Mouse (Mus musculus): Measurements from ENCODE around the gene Itga9. TPM values are rescaled to one million over a fixed set of nuclear protein-coding genes. Genes with fewer than 3 reads are reported as not detected.

The Itga9 gene
- polyA plus RNA-seq, 1 experiment from 2014 or later: 2.0 TPM

DNA sequence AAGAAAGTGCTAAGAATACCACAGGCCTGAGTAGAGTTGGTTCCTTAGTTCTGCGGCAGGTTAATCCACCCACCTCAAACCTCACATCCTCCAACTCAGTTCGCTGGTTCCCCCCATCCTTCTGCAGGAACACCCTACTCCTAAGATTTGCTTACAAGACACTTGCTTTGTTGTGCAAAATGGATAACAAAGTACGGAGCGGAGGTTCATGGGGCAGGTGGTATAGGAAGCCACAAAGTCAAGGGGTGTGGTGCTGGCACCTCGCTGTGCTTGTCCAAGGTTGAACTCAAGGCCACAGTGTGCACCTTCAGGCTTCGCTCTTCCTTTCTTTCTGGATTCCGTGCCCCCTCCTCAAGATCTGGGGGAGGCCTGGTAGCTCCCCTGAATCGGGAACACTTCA is 257.0 kb downstream of the Itga9 start:
- Histone ChIP-seq H3K27me3 (replicated peaks) (no peaks in the 10 kb centered on the region), H3K4me3 (no peak overlapping the region), H3K36me3 (replicated peaks) (no peaks in the 10 kb centered on the region), H3K4me2 (no peak overlapping the region), H3K4me1 (no peaks in the 10 kb centered on the region), H3K27ac (no peak overlapping the region), H3K9ac (no peak overlapping the region), H3K9me3 (no peaks in the 10 kb centered on the region)
- no peak for ATAC-seq (replicated peaks)
- WGBS: 91% methylated on average over 8 of the region's 8 CpGs

DNA sequence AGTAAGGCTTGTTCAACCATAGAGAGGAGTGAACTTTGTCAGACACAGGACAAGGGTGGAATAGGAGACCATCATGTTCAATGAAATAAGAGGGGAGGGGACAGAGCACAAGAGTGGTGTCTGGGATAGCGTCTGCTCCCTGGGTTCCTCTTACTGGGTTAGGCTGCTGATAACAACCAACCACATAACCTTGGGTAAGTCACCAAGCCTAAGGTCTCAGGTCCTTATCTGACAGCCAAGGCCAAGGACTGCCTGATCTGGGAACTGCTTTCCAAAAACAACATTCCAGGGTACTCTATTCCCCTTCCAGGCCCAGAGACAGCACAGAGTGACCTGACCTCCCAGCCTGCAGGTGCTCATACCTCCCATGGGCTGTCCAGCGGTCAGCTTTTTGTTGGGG is 260.5 kb downstream of the Itga9 start:
- WGBS: 96% methylated on average over 2 of the region's 2 CpGs

DNA sequence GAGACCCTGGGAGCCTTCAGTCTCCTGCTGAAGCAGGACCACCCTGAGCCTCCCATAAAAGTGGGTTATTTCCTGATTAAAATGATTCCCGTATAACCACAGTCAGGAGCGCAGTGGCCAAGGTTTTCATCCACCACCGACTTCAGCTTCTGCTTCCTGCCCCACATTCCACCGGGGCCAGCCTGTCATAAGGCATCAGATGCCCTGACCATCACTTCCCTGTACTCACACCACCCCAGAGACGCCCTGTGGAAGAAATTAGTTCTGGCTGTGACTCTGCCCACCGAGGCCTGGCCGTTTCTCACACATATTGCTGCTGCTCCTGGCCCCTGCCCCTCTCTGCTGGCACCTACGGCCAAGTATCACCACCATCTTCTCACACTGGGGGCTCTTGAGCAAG is 261.4 kb downstream of the Itga9 start:
- Histone ChIP-seq H3K27me3 (replicated peaks) (no peaks in the 10 kb centered on the region), H3K4me2 (no peak overlapping the region), H3K27ac (no peak overlapping the region), H3K9ac (no peak overlapping the region), H3K9me3 (no peaks in the 10 kb centered on the region), H3K4me3 (no peak overlapping the region), H3K4me1 (no peaks in the 10 kb centered on the region), H3K36me3 (replicated peaks) (no peaks in the 10 kb centered on the region)
- 88% methylated on average over 8 of the region's 8 CpGs for WGBS
- ATAC-seq (replicated peaks): no peak

More for the DNA sequence above, 260.5 kb downstream of the Itga9 start:
- H3K27me3 ChIP-seq (replicated peaks): no peaks in the 10 kb centered on the region
- no peaks in the 10 kb centered on the region for H3K4me1 ChIP-seq
- no peak for ATAC-seq (replicated peaks)
- H3K9me3 ChIP-seq: no peaks in the 10 kb centered on the region
- H3K36me3 ChIP-seq (replicated peaks): no peaks in the 10 kb centered on the region
- H3K4me3 ChIP-seq: no peak overlapping the region
- no peak overlapping the region for H3K9ac ChIP-seq
- H3K27ac ChIP-seq: no peak overlapping the region
- no peak overlapping the region for H3K4me2 ChIP-seq

DNA sequence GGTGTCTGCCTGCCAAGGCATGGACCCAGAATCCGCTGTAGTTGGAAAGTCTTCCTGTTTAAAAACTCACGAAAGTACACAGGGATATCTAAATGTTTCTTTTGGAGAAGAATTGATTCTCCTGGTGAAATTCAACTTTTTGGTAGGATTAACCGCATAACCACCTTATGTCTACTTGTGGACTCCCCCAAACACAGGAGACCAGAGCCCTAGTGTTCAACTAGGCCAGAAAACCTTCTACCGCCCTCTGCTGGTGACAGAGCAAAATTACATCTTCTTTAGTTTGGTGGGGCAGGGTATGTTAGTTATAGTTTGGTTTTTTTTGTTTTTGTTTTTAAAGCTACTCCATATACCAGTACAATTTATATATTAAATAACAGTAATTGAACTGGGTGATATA is 264.6 kb downstream of the Itga9 start:
- ATAC-seq (replicated peaks): no peak
- Histone ChIP-seq H3K27me3 (replicated peaks) (no peaks in the 10 kb centered on the region), H3K36me3 (replicated peaks) (no peaks in the 10 kb centered on the region), H3K27ac (no peak overlapping the region), H3K4me2 (no peak overlapping the region), H3K4me1 (no peaks in the 10 kb centered on the region), H3K9ac (no peak overlapping the region), H3K9me3 (no peaks in the 10 kb centered on the region), H3K4me3 (no peak overlapping the region)
- 49% methylated on average over 4 of the region's 4 CpGs for WGBS

DNA sequence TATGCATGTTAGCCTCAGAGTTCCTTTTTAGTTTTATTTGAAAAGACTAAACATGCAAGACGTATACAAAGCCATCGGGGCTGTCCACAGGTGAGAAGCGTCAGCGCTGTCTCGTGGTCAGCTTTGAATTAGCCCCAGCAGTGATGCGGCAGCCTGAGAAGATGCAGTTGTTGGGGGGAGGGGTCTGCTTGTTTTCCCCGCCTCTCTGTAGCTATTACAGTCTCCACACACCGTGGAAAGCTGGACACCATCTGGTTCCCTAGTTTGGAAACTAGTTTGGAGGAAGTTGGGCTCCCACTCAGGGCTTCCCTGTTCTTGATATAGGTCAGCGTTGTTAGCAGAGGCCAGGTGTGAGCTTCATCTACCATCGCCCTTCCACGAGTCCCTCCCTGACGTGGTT is 266.5 kb downstream of the Itga9 start:
- H3K36me3 ChIP-seq (replicated peaks): no peaks in the 10 kb centered on the region
- no peaks in the 10 kb centered on the region for H3K27me3 ChIP-seq (replicated peaks)
- 90% methylated on average over 12 of the region's 12 CpGs for WGBS

DNA sequence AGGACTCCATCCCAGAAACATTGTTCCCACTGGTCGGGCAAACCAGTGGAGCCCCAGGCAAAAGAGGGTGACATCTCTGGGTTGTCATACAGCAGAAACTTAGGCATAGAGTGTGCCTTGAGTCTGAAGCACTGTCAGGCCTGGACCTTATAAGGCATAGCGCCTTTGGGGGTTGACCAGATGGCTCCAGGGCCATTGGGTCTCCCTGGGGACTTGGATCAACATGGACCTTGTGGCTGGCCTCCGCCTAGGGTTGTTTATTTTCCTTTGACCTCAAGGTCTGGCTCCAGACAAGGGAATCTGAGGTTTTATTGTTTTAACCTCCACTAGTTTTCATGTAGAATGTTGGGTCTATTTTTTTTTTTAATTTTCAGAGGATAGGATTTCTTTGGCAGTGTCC is 267.1 kb downstream of the Itga9 start:
- Histone ChIP-seq H3K4me3 (no peak overlapping the region), H3K27ac (no peak overlapping the region), H3K4me2 (no peak overlapping the region), H3K4me1 (no peaks in the 10 kb centered on the region), H3K36me3 (replicated peaks) (no peaks in the 10 kb centered on the region), H3K9me3 (no peaks in the 10 kb centered on the region), H3K9ac (no peak overlapping the region), H3K27me3 (replicated peaks) (no peaks in the 10 kb centered on the region)
- 92% methylated on average over 3 of the region's 3 CpGs for WGBS
- no peak for ATAC-seq (replicated peaks)

More for the DNA sequence above, 266.5 kb downstream of the Itga9 start:
- H3K9ac ChIP-seq: no peak overlapping the region
- no peak overlapping the region for H3K4me3 ChIP-seq
- H3K4me2 ChIP-seq: no peak overlapping the region
- H3K27ac ChIP-seq: no peak overlapping the region
- no peaks in the 10 kb centered on the region for H3K4me1 ChIP-seq
- ATAC-seq (replicated peaks): no peak
- H3K9me3 ChIP-seq: no peaks in the 10 kb centered on the region

DNA sequence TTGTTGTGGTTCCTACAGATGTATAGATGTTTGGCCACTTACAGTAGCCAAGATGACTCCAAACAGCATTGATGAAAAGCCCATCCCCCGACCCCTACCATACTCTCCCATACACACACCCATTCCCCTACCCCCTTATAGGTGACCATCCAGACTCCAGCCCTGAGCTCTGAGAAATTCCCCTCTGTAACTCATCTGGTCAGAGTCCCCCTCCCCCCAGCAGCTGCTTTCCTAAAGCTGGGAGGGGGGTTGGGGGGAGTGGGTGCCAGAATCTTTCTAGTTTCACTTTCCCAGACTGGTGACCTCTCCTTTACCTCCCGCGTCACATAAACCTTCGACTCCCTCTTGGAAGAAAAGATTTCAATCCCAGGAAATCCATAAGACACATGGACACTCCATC is 269.2 kb downstream of the Itga9 start:
- H3K27ac ChIP-seq: no peak overlapping the region
- H3K36me3 ChIP-seq (replicated peaks): no peaks in the 10 kb centered on the region
- no peaks in the 10 kb centered on the region for H3K9me3 ChIP-seq
- H3K9ac ChIP-seq: no peak overlapping the region
- H3K4me1 ChIP-seq: no peaks in the 10 kb centered on the region
- no peaks in the 10 kb centered on the region for H3K27me3 ChIP-seq (replicated peaks)
- no peak for ATAC-seq (replicated peaks)
- no peak overlapping the region for H3K4me3 ChIP-seq
- no peak overlapping the region for H3K4me2 ChIP-seq
- WGBS: 85% methylated on average over 4 of the region's 4 CpGs

DNA sequence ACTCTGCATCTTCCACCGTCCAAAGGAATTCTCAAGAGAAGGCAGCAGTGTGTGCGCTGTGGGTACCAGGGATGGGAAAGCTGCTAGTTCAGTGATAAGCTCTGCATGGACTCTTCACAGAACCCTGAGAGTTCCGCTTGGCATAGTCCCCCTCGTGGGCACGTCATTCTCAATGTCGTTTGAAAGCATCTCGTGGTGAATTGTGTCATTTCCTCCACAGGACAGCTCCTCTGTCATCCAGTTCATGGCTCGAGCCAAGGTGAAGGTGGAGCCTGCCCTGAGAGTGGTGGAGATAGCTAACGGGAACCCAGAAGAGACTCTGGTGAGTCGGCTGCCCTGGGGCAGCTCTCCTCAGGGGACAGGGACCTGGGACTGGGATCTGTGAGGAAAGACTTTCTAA is 270.4 kb downstream of the Itga9 start:
- Histone ChIP-seq H3K9ac (no peak overlapping the region), H3K9me3 (no peaks in the 10 kb centered on the region), H3K4me1 (no peaks in the 10 kb centered on the region), H3K4me3 (no peak overlapping the region), H3K36me3 (replicated peaks) (no peaks in the 10 kb centered on the region), H3K27ac (no peak overlapping the region), H3K4me2 (no peak overlapping the region), H3K27me3 (replicated peaks) (no peaks in the 10 kb centered on the region)
- no peak for ATAC-seq (replicated peaks)
- WGBS: 80% methylated on average over 10 of the region's 10 CpGs

DNA sequence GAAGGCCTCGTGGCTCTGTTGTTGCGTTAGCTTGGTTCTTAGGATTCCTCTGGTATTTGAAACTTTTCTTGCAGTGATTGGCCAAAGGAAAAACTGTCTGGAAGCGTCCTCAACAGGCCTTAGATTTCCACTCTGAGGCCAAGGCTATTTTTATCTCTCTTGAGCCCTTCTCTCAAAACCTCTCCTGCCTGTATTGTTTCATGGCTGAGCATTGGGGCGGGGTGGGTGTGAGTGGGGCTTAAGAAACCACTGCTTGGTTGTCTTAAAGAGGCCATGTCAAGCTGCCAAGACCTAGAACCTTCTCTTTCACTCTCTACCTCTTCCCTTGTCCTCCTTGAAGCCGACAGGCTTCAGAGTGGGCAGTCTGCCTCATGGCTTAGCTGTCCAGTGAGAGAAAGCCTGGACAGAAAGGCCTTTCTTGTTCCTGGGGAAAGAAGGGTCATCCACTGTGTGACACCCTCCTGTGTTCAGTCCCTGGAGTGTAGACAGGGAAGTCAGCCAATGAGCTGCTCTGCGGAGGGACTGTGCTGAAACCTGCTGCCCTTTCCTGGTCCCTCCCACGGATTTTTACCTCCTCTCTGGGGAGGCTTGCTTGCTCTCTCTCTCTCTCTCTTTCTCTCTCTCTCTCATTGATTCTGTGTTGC is 271.0 kb downstream of the Itga9 start:
- Histone ChIP-seq H3K4me2 (no peak overlapping the region), H3K4me3 (no peak overlapping the region), H3K36me3 (replicated peaks) (no peaks in the 10 kb centered on the region), H3K27ac (no peak overlapping the region), H3K27me3 (replicated peaks) (no peaks in the 10 kb centered on the region), H3K4me1 (no peaks in the 10 kb centered on the region), H3K9ac (no peak overlapping the region), H3K9me3 (no peaks in the 10 kb centered on the region)
- 88% methylated on average over 7 of the region's 7 CpGs for WGBS
- no peak for ATAC-seq (replicated peaks)

DNA sequence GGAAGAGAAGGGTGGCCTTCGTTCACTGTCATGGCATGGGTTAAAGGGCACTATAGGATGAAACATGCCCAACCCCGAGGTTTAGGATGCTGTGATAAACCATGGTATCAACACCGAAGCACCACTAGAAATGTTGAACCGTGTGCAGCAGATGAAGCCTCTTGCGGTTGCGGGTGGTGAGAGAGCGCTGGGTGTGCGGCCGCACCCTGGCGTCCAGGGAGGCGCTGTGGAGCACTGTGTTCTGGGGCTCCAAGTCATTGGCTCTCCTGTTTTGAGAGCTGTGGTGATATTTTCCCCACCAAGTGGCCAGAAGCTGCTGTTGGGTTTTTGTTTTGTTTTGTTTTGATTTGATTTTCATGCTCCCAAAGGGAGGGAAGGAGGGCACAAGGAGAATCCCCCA is 272.1 kb downstream of the Itga9 start:
- no peak overlapping the region for H3K27ac ChIP-seq
- WGBS: 88% methylated on average over 11 of the region's 11 CpGs
- H3K36me3 ChIP-seq (replicated peaks): no peaks in the 10 kb centered on the region
- ATAC-seq (replicated peaks): no peak
- H3K4me1 ChIP-seq: no peaks in the 10 kb centered on the region
- no peak overlapping the region for H3K4me3 ChIP-seq
- H3K27me3 ChIP-seq (replicated peaks): no peaks in the 10 kb centered on the region
- no peak overlapping the region for H3K9ac ChIP-seq
- no peaks in the 10 kb centered on the region for H3K9me3 ChIP-seq
- H3K4me2 ChIP-seq: no peak overlapping the region

DNA sequence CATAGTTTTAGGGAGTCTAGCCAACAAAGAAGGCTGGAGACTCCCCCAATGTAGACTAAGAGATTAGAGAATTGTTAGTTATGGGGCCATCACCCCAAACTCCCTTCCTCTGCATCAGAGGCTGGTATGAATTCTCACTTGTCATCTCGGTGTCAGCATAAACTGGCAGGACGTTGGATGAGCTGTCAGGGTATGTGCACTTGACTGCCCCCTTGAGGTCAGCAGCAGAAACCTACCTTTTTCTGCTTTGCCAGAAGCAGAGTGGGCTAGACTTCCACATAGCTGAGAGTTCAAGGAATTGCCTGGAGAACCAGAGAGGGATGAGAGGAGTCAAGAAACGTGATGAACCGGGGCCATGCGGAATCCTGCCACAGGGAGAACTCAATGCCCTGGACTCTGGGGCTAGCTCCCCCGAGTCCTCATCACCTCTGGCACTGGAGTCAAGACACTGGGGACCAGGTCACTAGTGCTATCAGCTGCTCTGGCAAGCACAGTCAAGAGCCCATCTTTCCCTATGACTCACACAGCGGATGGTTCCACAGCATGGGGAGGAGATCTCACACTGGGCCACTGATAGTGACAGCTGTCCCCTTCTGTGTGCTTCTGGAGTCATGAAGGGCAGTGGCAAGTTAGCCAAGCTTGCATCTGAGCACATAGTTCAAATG is 274.9 kb downstream of the Itga9 start:
- no peak for ATAC-seq (replicated peaks)
- no peak overlapping the region for H3K4me3 ChIP-seq
- H3K4me1 ChIP-seq: no peaks in the 10 kb centered on the region
- H3K36me3 ChIP-seq (replicated peaks): no peaks in the 10 kb centered on the region
- H3K9ac ChIP-seq: no peak overlapping the region
- WGBS: 77% methylated on average over 7 of the region's 7 CpGs
- no peak overlapping the region for H3K27ac ChIP-seq
- H3K27me3 ChIP-seq (replicated peaks): no peaks in the 10 kb centered on the region
- H3K4me2 ChIP-seq: no peak overlapping the region
- H3K9me3 ChIP-seq: no peaks in the 10 kb centered on the region

DNA sequence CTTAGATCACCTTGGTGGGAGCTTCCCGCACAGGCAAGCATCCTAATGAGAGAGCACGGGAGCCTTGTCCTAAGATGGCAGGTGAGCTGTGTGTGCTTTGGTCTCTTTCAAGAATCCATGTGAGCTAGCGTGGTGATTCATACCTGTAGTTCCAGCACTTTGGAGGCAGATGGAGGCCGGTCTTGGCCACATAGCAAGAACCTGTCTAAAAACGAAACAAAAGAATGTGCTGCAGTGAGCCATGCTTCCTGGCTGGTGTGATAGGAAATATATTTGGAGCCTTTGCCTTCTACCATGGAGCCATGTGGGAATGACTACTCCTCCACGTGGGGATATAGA is 275.4 kb downstream of the Itga9 start:
- Histone ChIP-seq H3K27ac (no peak overlapping the region), H3K4me3 (no peak overlapping the region), H3K4me1 (no peaks in the 10 kb centered on the region), H3K4me2 (no peak overlapping the region), H3K27me3 (replicated peaks) (no peaks in the 10 kb centered on the region), H3K9me3 (no peaks in the 10 kb centered on the region), H3K36me3 (replicated peaks) (no peaks in the 10 kb centered on the region), H3K9ac (no peak overlapping the region)
- no peak for ATAC-seq (replicated peaks)
- 88% methylated on average over 6 of the region's 6 CpGs for WGBS

DNA sequence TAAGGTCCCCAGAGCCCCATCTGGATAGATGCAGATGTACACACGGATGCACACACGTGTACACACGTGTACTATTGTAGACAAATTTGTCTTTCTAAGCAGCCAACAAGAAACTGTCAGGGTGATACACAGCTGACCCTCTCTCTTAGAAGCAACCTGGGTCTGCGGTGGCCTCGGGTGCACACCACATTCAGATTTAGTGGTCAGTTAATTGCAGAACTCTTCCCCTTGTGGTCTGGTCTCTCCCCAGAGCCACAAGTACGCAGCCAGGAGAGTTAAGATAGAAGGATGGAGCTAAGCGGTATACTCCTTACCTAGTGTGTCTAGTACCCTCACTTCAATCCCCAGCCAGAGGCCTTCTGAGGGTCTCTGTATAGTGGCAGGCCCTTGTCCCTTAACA is 276.7 kb downstream of the Itga9 start:
- no peak for ATAC-seq (replicated peaks)
- 92% methylated on average over 7 of the region's 7 CpGs for WGBS
- Histone ChIP-seq H3K27ac (no peak overlapping the region), H3K4me2 (no peak overlapping the region), H3K27me3 (replicated peaks) (no peaks in the 10 kb centered on the region), H3K9me3 (no peaks in the 10 kb centered on the region), H3K4me3 (no peak overlapping the region), H3K36me3 (replicated peaks) (no peaks in the 10 kb centered on the region), H3K9ac (no peak overlapping the region), H3K4me1 (no peaks in the 10 kb centered on the region)

Measured in midbrain, embryonic 15.5 days (tissue).